Mouse (Mus musculus) stomach, postnatal 0 days (tissue): ENCODE measurements around the gene Galntl6. TPM values are rescaled to one million over a fixed set of nuclear protein-coding genes. Genes with fewer than 3 reads are reported as not detected.

Source experiments
- ATAC-seq: fragments of 200-750 bp; cut with Nextera tagmentation; 2 replicates; pipeline ENCODE4 v1.8.0; 2017; ENCODE audit not compliant: low FRiP score, low TSS enrichment
- DNase-seq: peaks from one replicate; pipeline ENCODE4 v3.0.0-alpha.2; 2016; ENCODE audit warnings: low spot score
- H3K27ac ChIP-seq: fragments of 300-500 bp; sonication (generic); replicated peaks from 2 replicates; pipeline ENCODE4 v1.5.1; 2014; ENCODE audit warnings: mild to moderate bottlenecking, control low read depth
- H3K27me3 ChIP-seq: fragments of 300-500 bp; sonication (generic); 2 replicates; pipeline ENCODE4 v1.6.1; 2014; ENCODE audit warnings: low read length; ENCODE audit not compliant: control insufficient read depth, insufficient read depth
- H3K36me3 ChIP-seq: fragments of 300-500 bp; sonication (generic); 2 replicates; pipeline ENCODE4 v1.6.1; 2014; ENCODE audit warnings: low read length, mixed read lengths; ENCODE audit not compliant: control insufficient read depth, insufficient read depth
- H3K4me1 ChIP-seq: fragments of 300-500 bp; sonication (generic); replicated peaks from 2 replicates; pipeline ENCODE4 v1.6.1; 2014; ENCODE audit warnings: antibody characterized with exemption; ENCODE audit not compliant: control insufficient read depth, insufficient read depth
- H3K4me2 ChIP-seq: fragments of 300-500 bp; sonication (generic); replicated peaks from 2 replicates; pipeline ENCODE4 v1.6.1; 2014; ENCODE audit warnings: low read depth, mild to moderate bottlenecking, control low read depth, moderate library complexity
- H3K4me3 ChIP-seq: fragments of 300-500 bp; sonication (generic); 2 replicates; pipeline ENCODE4 v1.5.1; 2014; ENCODE audit warnings: low read depth, low read length, control low read depth
- H3K9ac ChIP-seq: fragments of 300-500 bp; sonication (generic); 2 replicates; pipeline ENCODE4 v1.6.1; 2014; ENCODE audit warnings: mild to moderate bottlenecking, low read length, control low read depth, mixed read lengths
- H3K9me3 ChIP-seq: fragments of 300-500 bp; sonication (generic); 2 replicates; pipeline ENCODE4 v1.6.1; 2016; ENCODE audit warnings: low read length; ENCODE audit not compliant: control insufficient read depth
- CTCF ChIP-seq: IDR thresholded peaks from 2 replicates; pipeline ENCODE4 v1.5.1; 2016; ENCODE audit warnings: antibody characterized with exemption, low read depth, mild to moderate bottlenecking, moderate library complexity
- EP300 ChIP-seq: optimal IDR thresholded peaks from 2 replicates; pipeline ENCODE3; 2016; ENCODE audit warnings: antibody characterized with exemption
- WGBS: fragments of 180-500 bp; shearing (Covaris S2); extraction: QIAGEN DNeasy Blood & Tissue Kit; methylation state at CpG from one replicate; pipeline ENCODE4 v1.1.7; 2014; 5-methylcytosine and 5-hydroxymethylcytosine counted together
- polyA plus RNA-seq: library from polyadenylated mRNA; unstranded; fragments of >200 nt; fragmentation: Nextera tagmentation; extraction: Ambion mirVana; gene quantifications from 2 replicates; pipeline ENCODE4 v1.2.1, GENCODE M21; 2015

Galntl6 gene
- polyA plus RNA-seq, 1 experiment from 2014 or later: 3.8 TPM

- Histone ChIP-seq H3K9ac (no peak overlapping the region), H3K9me3 (no peaks in the 10 kb centered on the region), H3K27me3 (no peaks in the 10 kb centered on the region), H3K4me2 (no peak overlapping the region), H3K27ac (no peak overlapping the region), H3K4me1 (no peaks in the 10 kb centered on the region), H3K36me3 (no peaks in the 10 kb centered on the region), H3K4me3 (no peak overlapping the region)
- ATAC-seq: no peak
- TF ChIP-seq EP300 (no peak), CTCF (no peak)
- no peak for DNase-seq
- 76% methylated on average over 1 of the region's 1 CpGs for WGBS
Measured at GRCm38 (mm10) chr8:58073733-58074132, 838.7 kb downstream of the Galntl6 start.

- WGBS: 75% methylated on average over 3 of the region's 3 CpGs
- no peaks in the 10 kb centered on the region for H3K9me3 ChIP-seq
- no peak overlapping the region for H3K27ac ChIP-seq
- no peak overlapping the region for H3K9ac ChIP-seq
- ATAC-seq (no peak), DNase-seq (no peak)
- no peak for TF ChIP-seq EP300
- TF ChIP-seq CTCF: no peak
- no peaks in the 10 kb centered on the region for H3K27me3 ChIP-seq
- no peaks in the 10 kb centered on the region for H3K36me3 ChIP-seq
- no peaks in the 10 kb centered on the region for H3K4me1 ChIP-seq
- no peak overlapping the region for H3K4me3 ChIP-seq
- no peak overlapping the region for H3K4me2 ChIP-seq
Measured at GRCm38 (mm10) chr8:58032271-58032670, 880.2 kb downstream of the Galntl6 start.

GRCm38 (mm10) chr8:58025558-58025957 is 886.9 kb downstream of the Galntl6 start:
- Histone ChIP-seq H3K9ac (no peak overlapping the region), H3K27me3 (no peaks in the 10 kb centered on the region), H3K36me3 (no peaks in the 10 kb centered on the region), H3K27ac (no peak overlapping the region), H3K4me2 (no peak overlapping the region), H3K4me3 (no peak overlapping the region), H3K4me1 (no peaks in the 10 kb centered on the region), H3K9me3 (no peaks in the 10 kb centered on the region)
- WGBS: 68% methylated on average over 4 of the region's 4 CpGs
- TF ChIP-seq EP300: no peak
- no peak for TF ChIP-seq CTCF
- DNase-seq (no peak), ATAC-seq (no peak)

- Histone ChIP-seq H3K4me1 (no peaks in the 10 kb centered on the region), H3K4me3 (no peak overlapping the region), H3K36me3 (no peaks in the 10 kb centered on the region), H3K27ac (no peak overlapping the region), H3K9me3 (no peaks in the 10 kb centered on the region), H3K4me2 (no peak overlapping the region), H3K9ac (no peak overlapping the region), H3K27me3 (no peaks in the 10 kb centered on the region)
- ATAC-seq (0 out of 2 replicates have a peak, but pooled peaks have one; percentile 26), DNase-seq (no peak)
- 91% methylated on average over 1 of the region's 1 CpGs for WGBS
- TF ChIP-seq CTCF: no peak
- TF ChIP-seq EP300: no peak
Measured at GRCm38 (mm10) chr8:58025094-58025493, 887.3 kb downstream of the Galntl6 start.

- no peak for TF ChIP-seq EP300
- no peak for TF ChIP-seq CTCF
- no peak overlapping the region for H3K4me2 ChIP-seq
- no peaks in the 10 kb centered on the region for H3K9me3 ChIP-seq
- H3K36me3 ChIP-seq: no peaks in the 10 kb centered on the region
- ATAC-seq: no peak
- H3K4me3 ChIP-seq: no peak overlapping the region
- WGBS: 30% methylated on average over 2 of the region's 2 CpGs
- no peak overlapping the region for H3K9ac ChIP-seq
- H3K4me1 ChIP-seq: no peaks in the 10 kb centered on the region
- no peak for DNase-seq
- H3K27ac ChIP-seq: no peak overlapping the region
- no peaks in the 10 kb centered on the region for H3K27me3 ChIP-seq
Measured at GRCm38 (mm10) chr8:58023426-58024176, 888.8 kb downstream of the Galntl6 start.

- H3K27me3 ChIP-seq: no peaks in the 10 kb centered on the region
- H3K4me2 ChIP-seq: no peak overlapping the region
- no peak for ATAC-seq
- no peaks in the 10 kb centered on the region for H3K36me3 ChIP-seq
- H3K4me1 ChIP-seq: no peaks in the 10 kb centered on the region
- 64% methylated on average over 1 of the region's 1 CpGs for WGBS
- no peak overlapping the region for H3K4me3 ChIP-seq
- no peak overlapping the region for H3K9ac ChIP-seq
- DNase-seq: no peak
- no peak overlapping the region for H3K27ac ChIP-seq
- H3K9me3 ChIP-seq: no peaks in the 10 kb centered on the region
- no peak for TF ChIP-seq EP300
- TF ChIP-seq CTCF: no peak
Measured at GRCm38 (mm10) chr8:57989428-57990171, 922.8 kb downstream of the Galntl6 start.
